Mouse (Mus musculus) naive thymus-derived CD4-positive, alpha-beta T cell, adult 2 months (primary cell): Measurements from ENCODE around the gene Trmt61a.

Experiments used
- DNase-seq: peaks from one replicate; pipeline ENCODE4 v3.0.0-alpha.2; 2011; ENCODE audit warnings: low read depth

Gene Trmt61a

GRCm38 (mm10) chr12:111672581-111672980, 5.3 kb upstream of the Trmt61a start:
- DNase-seq = no peak

- DNase-seq = no peak
Measured at GRCm38 (mm10) chr12:111674850-111675486, 2.9 kb upstream of the Trmt61a start.

GRCm38 (mm10) chr12:111675797-111676580, 1.9 kb upstream of the Trmt61a start:
- DNase-seq = no peak

GRCm38 (mm10) chr12:111677421-111677820, 484 bp upstream of the Trmt61a start:
- no peak for DNase-seq

GRCm38 (mm10) chr12:111678670-111678933, 697 bp downstream of the Trmt61a start:
- no peak for DNase-seq

- DNase-seq = peak; percentile 9
Measured at GRCm38 (mm10) chr12:111678997-111679396, 1.1 kb downstream of the Trmt61a start.

GRCm38 (mm10) chr12:111680661-111681060, 2.8 kb downstream of the Trmt61a start:
- DNase-seq = no peak

- DNase-seq = no peak
Measured at GRCm38 (mm10) chr12:111681305-111681704, 3.4 kb downstream of the Trmt61a start.

GRCm38 (mm10) chr12:111682003-111682402, 4.1 kb downstream of the Trmt61a start:
- no peak for DNase-seq

GRCm38 (mm10) chr12:111682806-111683205, 4.9 kb downstream of the Trmt61a start:
- no peak for DNase-seq

GRCm38 (mm10) chr12:111686390-111686789, 8.5 kb downstream of the Trmt61a start:
- no peak for DNase-seq

GRCm38 (mm10) chr12:111687350-111688068, 9.6 kb downstream of the Trmt61a start:
- DNase-seq = no peak

GRCm38 (mm10) chr12:111688069-111688428, 10.1 kb downstream of the Trmt61a start:
- DNase-seq = no peak

- DNase-seq = no peak
Measured at GRCm38 (mm10) chr12:111689426-111689825, 11.5 kb downstream of the Trmt61a start.

- DNase-seq = peak; percentile 85
Measured at GRCm38 (mm10) chr12:111691346-111691872, 13.5 kb downstream of the Trmt61a start.

GRCm38 (mm10) chr12:111692899-111693298, 15.0 kb downstream of the Trmt61a start:
- no peak for DNase-seq

- no peak for DNase-seq
Measured at GRCm38 (mm10) chr12:111693341-111694270, 15.7 kb downstream of the Trmt61a start.

GRCm38 (mm10) chr12:111694271-111694781, 16.4 kb downstream of the Trmt61a start:
- DNase-seq = peak; percentile 64

- peak; percentile 42 for DNase-seq
Measured at GRCm38 (mm10) chr12:111694880-111695804, 17.2 kb downstream of the Trmt61a start.

- peak; percentile 92 for DNase-seq
Measured at GRCm38 (mm10) chr12:111696239-111696638, 18.3 kb downstream of the Trmt61a start.
